Mouse (Mus musculus) testis, adult 2 months (tissue): ENCODE data around the gene Fancl.

Experiments used
- CTCF ChIP-seq: fragments of 200-500 bp; IDR thresholded peaks from 2 replicates; pipeline ENCODE4 v1.5.1; 2012; ENCODE audit warnings: low read depth, mild to moderate bottlenecking, inconsistent platforms, low read length, moderate library complexity; ENCODE audit not compliant: control insufficient read depth, insufficient read depth, insufficient replicate concordance
- POLR2A ChIP-seq: fragments of 200-500 bp; IDR thresholded peaks from 2 replicates; pipeline ENCODE4 v1.6.1; 2012; ENCODE audit warnings: low read depth, mild to moderate bottlenecking, inconsistent platforms, low read length, moderate library complexity; ENCODE audit not compliant: control insufficient read depth

- TF ChIP-seq CTCF: no peak
- no peak for TF ChIP-seq POLR2A
These were observed 35.5 kb downstream of the Fancl start for GRCm38 (mm10) chr11:26421472-26421871.
